Mouse (Mus musculus) heart, embryonic 14.5 days (tissue): ENCODE measurements around the gene Bcap31. TPM values are rescaled to one million over a fixed set of nuclear protein-coding genes. Genes with fewer than 3 reads are reported as not detected.
A peak's percentile ranks its signal among the peaks of the same experiment; 100 is the strongest.
"Not testable (repeated sequence)": the region's sequence is repeated elsewhere in the genome, so short reads cannot be mapped to it uniquely, and the experiment has no call there.

Experiments used
- ATAC-seq: fragments of 200-750 bp; cut with Nextera tagmentation; 2 replicates; pipeline ENCODE4 v1.8.0; 2017; ENCODE audit warnings: low read depth, moderate TSS enrichment; ENCODE audit not compliant: insufficient number of reproducible peaks, insufficient read depth, low FRiP score
- H3K27ac ChIP-seq, 2 experiments: fragments of 200-500 bp in 1 of 2; fragments of 300-500 bp in 1 of 2; sonication (generic) in 1 of 2; replicated peaks in 1 of 2; 2 replicates each; pipeline ENCODE4 v1.5.1; 2012 to 2014; ENCODE audit warnings: low read depth in 2 of 2, low read length in 2 of 2, control low read depth in 1 of 2, mild to moderate bottlenecking in 1 of 2, mixed read lengths in 1 of 2; ENCODE audit not compliant: control insufficient read depth in 1 of 2, insufficient read depth in 1 of 2
- H3K27me3 ChIP-seq: fragments of 300-500 bp; sonication (generic); 2 replicates; pipeline ENCODE4 v1.6.1; 2014; ENCODE audit warnings: mild to moderate bottlenecking, low read length, control low read depth; ENCODE audit not compliant: control insufficient read depth, insufficient read depth
- H3K36me3 ChIP-seq: fragments of 300-500 bp; sonication (generic); 2 replicates; pipeline ENCODE4 v1.6.1; 2014; ENCODE audit warnings: mild to moderate bottlenecking, control low read depth, low read length, mixed read lengths; ENCODE audit not compliant: control insufficient read depth, insufficient read depth
- H3K4me1 ChIP-seq, 2 experiments: fragments of 200-500 bp in 1 of 2; fragments of 300-500 bp in 1 of 2; sonication (generic) in 1 of 2; 2 replicates each; pipeline ENCODE4 v1.6.1; 2012 to 2014; ENCODE audit warnings: low read length in 2 of 2, control low read depth in 1 of 2, mixed read lengths in 1 of 2; ENCODE audit not compliant: control insufficient read depth in 2 of 2, insufficient read depth in 2 of 2
- H3K4me2 ChIP-seq: fragments of 300-500 bp; sonication (generic); 2 replicates; pipeline ENCODE4 v1.6.1; 2014; ENCODE audit warnings: mild to moderate bottlenecking, low read length
- H3K4me3 ChIP-seq, 2 experiments: fragments of 200-500 bp in 1 of 2; fragments of 300-500 bp in 1 of 2; sonication (generic) in 1 of 2; 2 replicates each; pipeline ENCODE4 v1.5.1; 2012 to 2014; ENCODE audit warnings: low read length in 2 of 2, mild to moderate bottlenecking in 2 of 2, control low read depth in 1 of 2, low read depth in 1 of 2, moderate library complexity in 1 of 2; ENCODE audit not compliant: control insufficient read depth in 1 of 2, insufficient read depth in 1 of 2
- H3K9ac ChIP-seq: fragments of 300-500 bp; sonication (generic); 2 replicates; pipeline ENCODE4 v1.6.1; 2014; ENCODE audit warnings: mild to moderate bottlenecking, low read length
- H3K9me3 ChIP-seq: fragments of 300-500 bp; sonication (generic); 2 replicates; pipeline ENCODE4 v1.6.1; 2016; ENCODE audit warnings: low read length, control low read depth; ENCODE audit not compliant: control insufficient read depth
- WGBS: fragments of 180-500 bp; shearing (Covaris S2); extraction: QIAGEN DNeasy Blood & Tissue Kit; methylation state at CpG from one replicate; pipeline ENCODE4 v1.1.7; 2014; 5-methylcytosine and 5-hydroxymethylcytosine counted together
- polyA plus RNA-seq: library from polyadenylated mRNA; unstranded; fragments of >200 nt; fragmentation: Nextera tagmentation; extraction: Ambion mirVana; gene quantifications from 2 replicates; pipeline ENCODE4 v1.2.1, GENCODE M21; 2014

The Bcap31 gene
- polyA plus RNA-seq = 164 and 174 TPM in 2 replicates

DNA sequence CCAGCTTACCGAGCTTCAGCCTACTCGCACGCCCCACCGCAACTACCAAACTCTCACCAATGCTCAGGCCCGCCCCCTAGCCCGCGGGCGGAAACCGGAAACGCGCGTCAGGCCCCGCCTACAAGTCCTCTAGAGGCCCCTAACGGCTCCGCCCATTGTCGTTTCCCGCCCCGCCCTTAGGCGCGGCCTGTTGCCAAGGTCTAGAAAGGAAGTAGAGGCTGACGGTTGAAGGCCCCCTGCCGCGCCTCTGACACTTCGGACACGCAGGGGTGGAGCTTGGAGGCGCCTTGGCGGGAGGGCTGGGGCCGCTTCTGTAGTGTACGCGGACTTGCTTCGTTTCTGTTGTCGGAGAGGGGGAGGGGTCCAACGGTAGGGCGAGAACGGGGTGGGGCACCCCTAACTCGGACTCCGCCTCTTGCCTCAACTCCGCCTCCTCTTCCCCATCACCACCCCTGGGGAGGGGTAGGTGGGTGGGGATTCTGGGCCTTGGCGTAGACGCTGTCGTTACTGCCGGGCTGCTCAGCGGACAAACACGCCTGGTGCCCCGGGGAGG is at the start of gene Bcap31, which contains the start of gene Abcd1:
Gene Bcap31 (minus strand): TSS at position 67 of the 553 bp plus-strand sequence.
Gene Abcd1 (plus strand): TSS at position 489 of the 553 bp plus-strand sequence.
- peak; percentile 93 for ATAC-seq
- H3K27me3 ChIP-seq = no peaks in the 10 kb centered on the region
- H3K36me3 ChIP-seq = peaks cover 22% of the 10 kb centered on the region
- H3K9ac ChIP-seq = peak within 1 kb of the TSS; percentile 79
- peak within 1 kb of the TSS; percentile 74 for H3K4me2 ChIP-seq
- no peaks in the 10 kb centered on the region for H3K9me3 ChIP-seq
- H3K4me3 ChIP-seq = peak within 1 kb of the TSS; percentile 54 to 86
- 16% methylated on average over 42 of the region's 45 CpGs for WGBS
- peak within 1 kb of the TSS; percentile 78 to 80 for H3K27ac ChIP-seq
- peaks cover 19 to 29% of the 10 kb centered on the region in 2 experiments for H3K4me1 ChIP-seq

DNA sequence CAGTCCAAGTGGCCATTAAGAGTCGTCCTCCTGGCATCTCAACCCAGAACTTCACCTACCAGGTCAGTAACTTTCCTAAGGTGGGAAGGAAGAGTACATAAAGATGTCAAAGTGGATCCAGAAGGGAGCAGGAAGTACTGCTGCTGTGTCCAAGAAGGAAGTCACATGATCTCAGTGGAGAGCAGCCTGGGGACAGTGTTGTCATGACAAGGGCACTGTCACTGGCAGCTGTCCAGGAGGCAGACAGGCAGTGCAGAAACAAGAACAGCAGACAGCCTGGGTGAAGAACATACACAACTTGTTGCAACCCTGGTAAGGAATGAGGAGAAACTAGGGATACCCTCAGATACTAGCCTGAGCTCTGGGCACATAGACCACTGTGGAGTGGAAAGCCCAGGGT is 49.3 kb upstream of the Bcap31 start:
- Histone ChIP-seq H3K4me3 (no peak overlapping the region), H3K27me3 (no peaks in the 10 kb centered on the region), H3K27ac (peak overlapping the region in 1 of 2 experiments; percentile 13; a peak in 1 of 4 replicates), H3K4me1 (peaks cover 4% of the 10 kb centered on the region in 2 experiments; a peak in 1 of 4 replicates), H3K36me3 (no peaks in the 10 kb centered on the region), H3K9me3 (no peaks in the 10 kb centered on the region), H3K9ac (no peak overlapping the region), H3K4me2 (no peak overlapping the region)
- WGBS = 48% methylated on average over 1 of the region's 1 CpGs
- peak; percentile 47; the same call in 1 of the 2 replicates for ATAC-seq

DNA sequence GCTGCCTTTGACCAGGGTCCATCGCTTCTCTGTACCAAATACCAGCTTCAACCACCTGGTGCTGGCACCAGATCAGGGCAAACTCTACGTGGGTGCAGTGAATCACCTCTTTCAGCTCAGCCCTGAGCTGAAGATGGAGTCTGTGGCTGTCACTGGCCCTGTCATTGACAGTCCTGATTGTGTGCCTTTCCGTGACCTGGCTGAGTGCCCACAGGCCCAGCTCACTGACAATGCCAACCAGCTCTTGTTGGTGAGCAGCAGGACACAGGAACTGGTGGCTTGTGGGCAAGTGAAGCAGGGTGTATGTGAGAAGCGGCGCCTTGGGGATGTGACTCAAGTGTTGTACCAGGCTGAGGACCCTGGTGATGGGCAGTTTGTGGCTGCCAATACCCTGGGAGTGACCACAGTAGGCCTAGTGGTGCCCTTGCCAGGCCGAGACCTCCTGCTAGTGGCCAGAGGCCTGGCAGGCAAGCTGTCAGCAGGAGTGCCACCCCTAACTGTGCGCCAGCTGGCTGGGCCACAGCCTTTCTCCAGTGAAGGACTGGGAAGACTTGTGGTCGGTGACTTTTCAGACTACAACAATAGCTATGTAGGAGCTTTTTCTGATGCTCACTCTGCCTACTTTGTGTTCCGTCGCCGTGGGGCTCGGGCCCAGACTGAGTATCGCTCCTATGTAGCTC is 42.8 kb upstream of the Bcap31 start:
- Histone ChIP-seq H3K27ac (no peak overlapping the region), H3K4me1 (no peaks in the 10 kb centered on the region; a peak in 1 of 4 replicates), H3K36me3 (no peaks in the 10 kb centered on the region), H3K9ac (no peak overlapping the region), H3K4me3 (no peak overlapping the region), H3K9me3 (no peaks in the 10 kb centered on the region), H3K4me2 (no peak overlapping the region), H3K27me3 (no peaks in the 10 kb centered on the region)
- WGBS = 76% methylated on average over 13 of the region's 13 CpGs
- ATAC-seq = no peak

DNA sequence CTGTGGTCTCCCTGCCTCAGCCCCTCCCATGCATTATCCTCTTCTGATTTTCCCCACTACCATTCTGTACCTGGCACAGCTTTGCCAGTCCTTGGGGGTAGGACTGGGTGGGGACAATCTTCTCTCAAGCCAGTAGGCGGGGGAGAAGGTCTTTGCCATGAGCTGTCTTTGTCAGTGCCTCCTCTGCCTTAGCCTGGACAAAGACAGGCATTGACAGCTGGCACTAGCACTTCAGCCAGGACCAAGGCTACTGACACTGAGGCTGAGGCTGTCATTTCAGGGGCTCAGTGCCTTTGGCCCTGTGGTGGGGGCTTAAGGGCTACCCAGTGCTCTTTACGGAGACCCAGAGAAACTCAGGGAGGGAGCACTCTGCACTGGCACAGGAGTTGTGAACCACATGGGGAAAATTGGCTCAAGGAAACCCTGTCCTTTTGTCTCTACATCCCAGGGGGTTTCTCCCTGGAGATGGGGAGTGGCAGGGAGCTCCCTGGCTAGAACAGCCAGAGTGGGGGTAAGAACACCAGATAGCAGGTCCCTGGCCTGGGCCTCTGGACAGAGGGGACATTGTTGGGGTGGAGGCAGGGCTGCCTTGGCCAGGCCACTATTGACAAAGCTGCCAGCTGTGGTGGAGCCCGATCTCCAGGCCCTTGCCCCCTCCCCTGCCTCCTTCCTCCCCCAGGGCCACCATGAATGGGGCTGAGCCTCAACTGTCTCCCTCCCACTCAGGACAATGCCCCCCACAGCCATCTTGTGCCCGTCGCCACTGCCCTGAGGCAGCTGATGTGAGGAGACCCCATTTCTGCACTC is 40.6 kb upstream of the Bcap31 start, which contains the start of gene Plxnb3:
Gene Plxnb3 (plus strand): TSS at position 757 of the 807 bp plus-strand sequence.
- Histone ChIP-seq H3K4me3 (no peak within 1 kb of the TSS), H3K27me3 (no peaks in the 10 kb centered on the region), H3K27ac (no peak within 1 kb of the TSS), H3K36me3 (no peaks in the 10 kb centered on the region), H3K4me2 (no peak within 1 kb of the TSS), H3K4me1 (no peaks in the 10 kb centered on the region; a peak in 1 of 4 replicates), H3K9me3 (no peaks in the 10 kb centered on the region), H3K9ac (no peak within 1 kb of the TSS)
- no peak for ATAC-seq
- 64% methylated on average over 4 of the region's 5 CpGs for whole genome bisulfite sequencing

DNA sequence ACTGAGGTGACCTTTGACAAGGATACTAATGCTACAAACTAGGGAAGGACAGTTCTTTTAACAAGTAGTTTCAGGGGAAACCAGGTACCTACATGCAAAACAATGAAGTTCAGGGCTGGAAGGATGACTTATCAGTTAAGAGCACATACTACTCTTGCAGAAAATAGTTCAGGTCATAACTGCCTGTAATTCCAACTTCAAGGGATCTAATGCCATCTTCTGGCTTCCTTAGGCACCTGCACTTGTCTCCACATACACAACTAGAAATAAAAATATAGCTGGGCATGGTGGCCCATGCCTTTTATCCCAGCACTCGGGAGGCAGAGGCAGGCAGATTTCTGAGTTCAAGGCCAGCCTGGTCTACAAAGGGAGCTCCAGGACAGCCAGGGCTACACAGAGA is 33.0 kb upstream of the Bcap31 start:
- H3K9ac ChIP-seq = no peak overlapping the region
- H3K27ac ChIP-seq = no peak overlapping the region
- H3K27me3 ChIP-seq = no peaks in the 10 kb centered on the region
- no peak overlapping the region for H3K4me3 ChIP-seq
- no peak overlapping the region for H3K4me2 ChIP-seq
- WGBS = 68% methylated on average over 1 of the region's 1 CpGs
- no peaks in the 10 kb centered on the region for H3K4me1 ChIP-seq
- no peak for ATAC-seq
- no peaks in the 10 kb centered on the region for H3K9me3 ChIP-seq
- H3K36me3 ChIP-seq = no peaks in the 10 kb centered on the region

DNA sequence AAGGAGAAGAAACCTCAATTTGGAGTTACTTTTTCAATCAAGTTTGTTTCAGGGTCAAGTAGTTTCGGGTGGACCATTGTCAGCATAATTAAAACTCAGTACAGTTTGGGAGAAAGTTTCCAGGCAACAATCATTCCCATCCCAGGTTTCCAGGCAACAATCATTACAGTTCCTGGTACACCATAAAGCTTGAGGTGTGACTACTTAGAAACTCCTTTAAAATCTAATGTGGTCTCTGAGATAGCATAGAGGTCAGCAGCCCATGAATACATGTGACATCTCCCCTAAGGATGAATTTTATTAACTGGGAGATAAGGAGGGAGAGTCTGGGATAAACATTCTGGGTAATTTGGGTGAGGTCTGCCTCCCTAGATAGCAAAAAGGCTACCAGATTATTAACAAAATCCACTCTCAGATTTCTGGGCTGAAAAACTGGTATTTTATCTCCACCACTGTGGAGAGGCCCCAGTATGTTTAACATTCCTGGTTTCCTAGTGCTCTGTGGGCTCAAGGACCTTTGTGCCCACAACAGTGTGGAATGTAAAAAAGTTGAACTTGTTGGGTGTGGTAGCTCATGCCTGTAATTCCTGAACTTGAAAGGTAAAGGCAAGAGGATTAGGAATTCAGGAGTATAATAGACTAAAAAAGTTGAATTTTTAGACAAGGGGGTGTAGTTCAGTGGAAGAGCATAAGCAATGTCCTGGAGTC is 29.0 kb upstream of the Bcap31 start:
- WGBS = 48% methylated on average over 1 of the region's 1 CpGs
- Histone ChIP-seq H3K36me3 (no peaks in the 10 kb centered on the region), H3K9me3 (no peaks in the 10 kb centered on the region), H3K4me2 (no peak overlapping the region), H3K27ac (no peak overlapping the region), H3K4me3 (no peak overlapping the region), H3K4me1 (no peaks in the 10 kb centered on the region), H3K27me3 (no peaks in the 10 kb centered on the region), H3K9ac (no peak overlapping the region)
- ATAC-seq = no peak

DNA sequence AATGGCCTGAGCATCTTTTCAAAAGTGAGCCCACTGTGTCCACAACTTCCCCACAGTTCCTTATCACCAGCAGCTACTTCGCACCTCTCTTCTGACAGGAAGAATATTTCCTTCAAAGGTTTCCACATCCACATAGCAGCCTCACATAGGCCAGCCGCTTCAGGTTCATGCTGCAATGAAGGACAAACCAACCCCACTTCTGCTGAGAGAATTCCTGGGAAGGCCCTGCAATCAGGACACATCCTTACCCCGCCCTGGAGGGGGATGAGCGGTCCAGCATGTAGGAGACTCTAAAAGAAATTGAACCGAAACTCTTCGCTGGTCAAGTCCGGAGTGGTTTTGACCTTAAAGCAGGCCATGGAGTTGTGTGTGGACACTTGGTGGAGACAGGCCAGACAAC is 23.9 kb upstream of the Bcap31 start:
- not testable (repeated sequence) for ATAC-seq, H3K4me1 ChIP-seq, H3K36me3 ChIP-seq, H3K9me3 ChIP-seq, H3K9ac ChIP-seq, H3K27me3 ChIP-seq, H3K4me3 ChIP-seq, H3K27ac ChIP-seq, H3K4me2 ChIP-seq
- WGBS = 88% methylated on average over 7 of the region's 7 CpGs
